Mouse (Mus musculus) lung, adult 2 months (tissue): ENCODE measurements around the gene Plcl2. TPM values are rescaled to one million over a fixed set of nuclear protein-coding genes. Genes with fewer than 3 reads are reported as not detected.

Source experiments
- DNase-seq: peaks from one replicate; pipeline ENCODE4 v3.0.0; 2022
- H3K4me1 ChIP-seq: fragments of 200-500 bp; 2 replicates; pipeline ENCODE4 v1.6.1; 2011; ENCODE audit warnings: low read length; ENCODE audit not compliant: control insufficient read depth, insufficient read depth
- H3K4me3 ChIP-seq: fragments of 200-500 bp; replicated peaks from 2 replicates; pipeline ENCODE3; 2011; ENCODE audit warnings: low read depth, mild to moderate bottlenecking, control low read depth, low read length; ENCODE audit errors: extremely low read depth
- CTCF ChIP-seq: fragments of 200-500 bp; IDR thresholded peaks from 2 replicates; pipeline ENCODE4 v1.5.1; 2011; ENCODE audit warnings: mild to moderate bottlenecking, low read length, control low read depth; ENCODE audit not compliant: insufficient read depth
- POLR2A ChIP-seq: fragments of 200-500 bp; IDR thresholded peaks from 2 replicates; pipeline ENCODE4 v1.6.1; 2011; ENCODE audit warnings: low read depth, mild to moderate bottlenecking, control low read depth, low read length, borderline replicate concordance; ENCODE audit errors: extremely low read depth
- WGBS: fragments of 180-500 bp; shearing (Covaris S2); methylation state at CpG from one replicate; pipeline ENCODE4 v1.1.7; 2018; 5-methylcytosine and 5-hydroxymethylcytosine counted together
- polyA plus RNA-seq: library from polyadenylated mRNA; depleted of rRNA; stranded (reverse); fragments of >200 nt; gene quantifications from 2 replicates; pipeline ENCODE4 v1.2.3, GENCODE M21; 2012; rRNA removed

The Plcl2 gene
- polyA plus RNA-seq, 1 experiment = 3.0 TPM

DNA sequence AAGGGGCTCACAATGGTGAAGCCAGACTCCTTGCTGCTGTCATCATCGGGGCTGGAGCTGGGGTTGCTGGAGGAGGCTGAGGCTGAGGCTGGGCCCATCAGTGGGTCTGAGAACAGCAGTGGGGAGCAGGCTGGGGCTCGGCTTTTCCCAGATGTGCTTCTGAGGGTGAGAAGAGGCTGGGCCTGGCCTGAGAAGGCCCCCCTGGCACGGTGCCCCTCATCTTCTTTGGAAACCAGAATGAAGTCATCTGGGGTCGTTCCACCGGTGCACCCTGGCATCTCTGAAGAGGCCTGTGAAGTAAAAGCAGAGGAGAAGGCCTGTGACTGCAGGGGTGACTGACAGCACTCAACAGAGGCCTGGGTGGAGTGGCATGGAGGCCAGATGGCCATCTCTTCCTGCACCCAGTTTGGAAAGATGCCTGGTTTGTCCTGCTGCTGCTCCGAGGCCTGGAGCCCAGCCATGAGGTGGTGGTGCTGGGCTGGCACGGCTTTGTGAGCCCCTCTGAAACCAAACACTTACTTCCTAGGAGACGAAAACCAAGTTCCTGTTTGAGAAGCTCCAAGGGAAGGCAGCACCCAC lies 226.8 kb downstream of the Plcl2 start:
- DNase-seq = peak; percentile 21
- TF ChIP-seq POLR2A (no peak), CTCF (no peak)
- 29% methylated on average over 8 of the region's 8 CpGs for WGBS
- Histone ChIP-seq H3K4me1 (peaks cover 24% of the 10 kb centered on the region), H3K4me3 (no peak overlapping the region)

DNA sequence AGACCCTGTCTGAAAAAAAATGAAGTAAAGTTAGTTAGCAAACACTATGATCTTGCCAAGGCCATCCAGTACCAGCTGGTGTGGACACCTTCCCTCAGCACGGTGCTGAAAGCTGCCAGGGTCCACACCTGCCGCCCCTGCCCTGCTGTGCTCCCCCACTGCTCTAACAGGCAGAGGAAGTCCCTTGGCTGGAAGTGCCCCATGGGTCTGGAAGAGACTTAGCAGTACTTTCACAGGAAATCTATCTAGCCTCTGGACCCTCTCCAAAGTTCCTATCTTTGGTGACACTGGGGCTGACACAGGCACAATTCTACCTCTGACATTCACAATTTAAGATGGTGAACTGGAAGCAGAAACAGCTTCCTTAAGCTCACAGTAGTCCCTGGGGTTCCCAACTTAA lies 227.9 kb downstream of the Plcl2 start:
- 24% methylated on average over 2 of the region's 2 CpGs for WGBS
- Histone ChIP-seq H3K4me1 (peaks cover 24% of the 10 kb centered on the region), H3K4me3 (no peak overlapping the region)
- no peak for DNase-seq
- TF ChIP-seq POLR2A (no peak), CTCF (no peak)

Other genes with a start within 250 kb of the Plcl2 start
- not detected in 2 replicates for gene Dazl, start 215.8 kb upstream of the Plcl2 start, polyA plus RNA-seq